Mouse (Mus musculus) ovary, adult 18-20 months (tissue): ENCODE data around the gene Vmn1r124.
"Not testable (repeated sequence)": the region's sequence is repeated elsewhere in the genome, so short reads cannot be mapped to it uniquely, and the experiment has no call there.

Experiments used
- DNase-seq: peaks from one replicate; pipeline ENCODE4 v3.0.0; 2022; ENCODE audit warnings: low spot score, mixed read lengths

The Vmn1r124 gene

GRCm38 (mm10) chr7:21260517-21260916, at the start of gene Vmn1r124:
TSS of gene Vmn1r124 (minus strand) at chr7:21260617.
- not testable (repeated sequence) for DNase-seq

- DNase-seq: not testable (repeated sequence)
Measured at GRCm38 (mm10) chr7:21301367-21301766, 41.0 kb upstream of the Vmn1r124 start, which contains the start of gene Vmn1r126. TSS of gene Vmn1r126 (minus strand) at chr7:21301467.

GRCm38 (mm10) chr7:21271879-21272278, 11.5 kb upstream of the Vmn1r124 start, which contains the start of gene Vmn1r125:
TSS of gene Vmn1r125 (plus strand) at chr7:21272179.
- not testable (repeated sequence) for DNase-seq
